Mouse (Mus musculus) limb, embryonic 14.5 days (tissue): ENCODE results near the gene Pgd. TPM values are rescaled to one million over a fixed set of nuclear protein-coding genes. Genes with fewer than 3 reads are reported as not detected.

Source experiments
- ATAC-seq: fragments of 200-750 bp; cut with Nextera tagmentation; 2 replicates; pipeline ENCODE4 v1.8.0; 2017; ENCODE audit warnings: low read depth, moderate number of reproducible peaks, moderate TSS enrichment; ENCODE audit not compliant: low FRiP score
- DNase-seq: peaks from one replicate; pipeline ENCODE4 v3.0.0-alpha.2; 2015; ENCODE audit warnings: low spot score
- H3K27ac ChIP-seq: fragments of 300-500 bp; sonication (generic); replicated peaks from 2 replicates; pipeline ENCODE4 v1.5.1; 2014; ENCODE audit warnings: low read depth, mild to moderate bottlenecking, low read length, moderate library complexity, mixed read lengths
- H3K27me3 ChIP-seq: fragments of 300-500 bp; sonication (generic); 2 replicates; pipeline ENCODE4 v1.6.1; 2014; ENCODE audit warnings: low read length, mixed read lengths; ENCODE audit not compliant: control insufficient read depth, insufficient read depth
- H3K36me3 ChIP-seq: fragments of 300-500 bp; sonication (generic); 2 replicates; pipeline ENCODE4 v1.6.1; 2014; ENCODE audit warnings: mild to moderate bottlenecking, low read length, moderate library complexity, mixed read lengths; ENCODE audit not compliant: control insufficient read depth, insufficient read depth
- H3K4me1 ChIP-seq: fragments of 300-500 bp; sonication (generic); 2 replicates; pipeline ENCODE4 v1.6.1; 2014; ENCODE audit warnings: antibody characterized with exemption, low read length, mixed read lengths; ENCODE audit not compliant: control insufficient read depth, insufficient read depth
- H3K4me2 ChIP-seq: fragments of 300-500 bp; sonication (generic); replicated peaks from 2 replicates; pipeline ENCODE4 v1.6.1; 2014; ENCODE audit warnings: low read depth, mild to moderate bottlenecking, low read length, moderate library complexity; ENCODE audit not compliant: severe bottlenecking
- H3K4me3 ChIP-seq: fragments of 300-500 bp; sonication (generic); replicated peaks from 2 replicates; pipeline ENCODE4 v1.5.1; 2014; ENCODE audit warnings: low read length
- H3K9ac ChIP-seq: fragments of 300-500 bp; sonication (generic); 2 replicates; pipeline ENCODE4 v1.6.1; 2014; ENCODE audit warnings: mild to moderate bottlenecking, low read depth, low read length, moderate library complexity; ENCODE audit not compliant: severe bottlenecking
- H3K9me3 ChIP-seq: fragments of 300-500 bp; sonication (generic); 2 replicates; pipeline ENCODE4 v1.6.1; 2016; ENCODE audit warnings: low read length; ENCODE audit not compliant: control insufficient read depth
- POLR2A ChIP-seq: fragments of 200-500 bp; IDR thresholded peaks from 2 replicates; pipeline ENCODE4 v1.8.0; 2012; ENCODE audit warnings: inconsistent platforms, mild to moderate bottlenecking, moderate library complexity, borderline replicate concordance; ENCODE audit not compliant: insufficient read depth, insufficient read length; ENCODE audit errors: extremely low read depth
- WGBS: fragments of 180-500 bp; shearing (Covaris S2); extraction: QIAGEN DNeasy Blood & Tissue Kit; methylation state at CpG from one replicate; pipeline ENCODE4 v1.1.7; 2014; 5-methylcytosine and 5-hydroxymethylcytosine counted together
- polyA plus RNA-seq, 2 experiments: library from polyadenylated mRNA; depleted of rRNA in 1 of 2; stranded (reverse) in 1 of 2; unstranded in 1 of 2; fragments of >200 nt; fragmentation: Nextera tagmentation in 1 of 2; extraction: Ambion mirVana in 1 of 2; gene quantifications; 2 replicates each; pipeline versions ENCODE4 v1.2.1 to v1.2.3; 2012 to 2014

The Pgd gene
- polyA plus RNA-seq, 2 experiments: 41.9 to 99.0 TPM

- Histone ChIP-seq H3K27me3 (no peaks in the 10 kb centered on the region), H3K4me1 (peaks cover 4% of the 10 kb centered on the region; the same call in 1 of the 2 replicates), H3K27ac (0 out of 2 replicates have a peak overlapping the region, but pooled peaks have one; percentile 79), H3K4me3 (peak overlapping the region; percentile 61), H3K9ac (peak overlapping the region; percentile 71), H3K36me3 (no peaks in the 10 kb centered on the region), H3K4me2 (peak overlapping the region; percentile 66), H3K9me3 (no peaks in the 10 kb centered on the region)
- no peak for TF ChIP-seq POLR2A
- DNase-seq (no peak), ATAC-seq (no peak)
- 61% methylated on average over 18 of the region's 18 CpGs for WGBS
These were observed 30.3 kb downstream of the Pgd start for GRCm38 (mm10) chr4:149136116-149136850.

GRCm38 (mm10) chr4:149133395-149133794 lies 33.2 kb downstream of the Pgd start:
- peaks cover 4% of the 10 kb centered on the region; the same call in 1 of the 2 replicates for H3K4me1 ChIP-seq
- H3K27me3 ChIP-seq: no peaks in the 10 kb centered on the region
- H3K27ac ChIP-seq: no peak overlapping the region
- H3K4me3 ChIP-seq: no peak overlapping the region
- H3K36me3 ChIP-seq: peaks cover 3% of the 10 kb centered on the region; the same call in 1 of the 2 replicates
- 72% methylated on average over 5 of the region's 5 CpGs for WGBS
- ATAC-seq (no peak), DNase-seq (no peak)
- H3K9ac ChIP-seq: no peak overlapping the region
- TF ChIP-seq POLR2A: no peak
- H3K4me2 ChIP-seq: no peak overlapping the region
- no peaks in the 10 kb centered on the region for H3K9me3 ChIP-seq

GRCm38 (mm10) chr4:149131789-149132565 lies 34.6 kb downstream of the Pgd start:
- Histone ChIP-seq H3K4me1 (peaks cover 4% of the 10 kb centered on the region; the same call in 1 of the 2 replicates), H3K9me3 (no peaks in the 10 kb centered on the region), H3K27ac (no peak overlapping the region), H3K27me3 (no peaks in the 10 kb centered on the region), H3K4me2 (no peak overlapping the region), H3K4me3 (no peak overlapping the region), H3K36me3 (peaks cover 10% of the 10 kb centered on the region; the same call in 1 of the 2 replicates), H3K9ac (no peak overlapping the region)
- DNase-seq (no peak), ATAC-seq (no peak)
- TF ChIP-seq POLR2A: no peak
- 85% methylated on average over 21 of the region's 21 CpGs for WGBS

GRCm38 (mm10) chr4:149131021-149131752 lies 35.4 kb downstream of the Pgd start:
- ATAC-seq (no peak), DNase-seq (no peak)
- Histone ChIP-seq H3K36me3 (peaks cover 11% of the 10 kb centered on the region; the same call in 1 of the 2 replicates), H3K27me3 (no peaks in the 10 kb centered on the region), H3K9me3 (no peaks in the 10 kb centered on the region), H3K9ac (no peak overlapping the region), H3K4me2 (no peak overlapping the region), H3K4me1 (peaks cover 2% of the 10 kb centered on the region; the same call in 1 of the 2 replicates), H3K27ac (no peak overlapping the region), H3K4me3 (no peak overlapping the region)
- 78% methylated on average over 23 of the region's 23 CpGs for WGBS
- no peak for TF ChIP-seq POLR2A

GRCm38 (mm10) chr4:149128467-149128866 lies 38.1 kb downstream of the Pgd start:
- no peak overlapping the region for H3K4me3 ChIP-seq
- H3K4me2 ChIP-seq: no peak overlapping the region
- no peaks in the 10 kb centered on the region for H3K27me3 ChIP-seq
- H3K4me1 ChIP-seq: peaks cover 2% of the 10 kb centered on the region; the same call in 1 of the 2 replicates
- no peak overlapping the region for H3K9ac ChIP-seq
- no peaks in the 10 kb centered on the region for H3K9me3 ChIP-seq
- WGBS: 85% methylated on average over 18 of the region's 18 CpGs
- no peak for ATAC-seq
- TF ChIP-seq POLR2A: no peak
- H3K27ac ChIP-seq: no peak overlapping the region
- H3K36me3 ChIP-seq: peaks cover 14% of the 10 kb centered on the region; the same call in 1 of the 2 replicates
- no peak for DNase-seq
